Mouse (Mus musculus) ovary, postnatal 36 days (tissue): ENCODE data around the gene Swi5.
"Not testable (repeated sequence)": the region's sequence is repeated elsewhere in the genome, so short reads cannot be mapped to it uniquely, and the experiment has no call there.

Experiments used
- DNase-seq: peaks from one replicate; pipeline ENCODE4 v3.0.0; 2022; ENCODE audit warnings: low spot score, mixed read lengths

The Swi5 gene

DNA sequence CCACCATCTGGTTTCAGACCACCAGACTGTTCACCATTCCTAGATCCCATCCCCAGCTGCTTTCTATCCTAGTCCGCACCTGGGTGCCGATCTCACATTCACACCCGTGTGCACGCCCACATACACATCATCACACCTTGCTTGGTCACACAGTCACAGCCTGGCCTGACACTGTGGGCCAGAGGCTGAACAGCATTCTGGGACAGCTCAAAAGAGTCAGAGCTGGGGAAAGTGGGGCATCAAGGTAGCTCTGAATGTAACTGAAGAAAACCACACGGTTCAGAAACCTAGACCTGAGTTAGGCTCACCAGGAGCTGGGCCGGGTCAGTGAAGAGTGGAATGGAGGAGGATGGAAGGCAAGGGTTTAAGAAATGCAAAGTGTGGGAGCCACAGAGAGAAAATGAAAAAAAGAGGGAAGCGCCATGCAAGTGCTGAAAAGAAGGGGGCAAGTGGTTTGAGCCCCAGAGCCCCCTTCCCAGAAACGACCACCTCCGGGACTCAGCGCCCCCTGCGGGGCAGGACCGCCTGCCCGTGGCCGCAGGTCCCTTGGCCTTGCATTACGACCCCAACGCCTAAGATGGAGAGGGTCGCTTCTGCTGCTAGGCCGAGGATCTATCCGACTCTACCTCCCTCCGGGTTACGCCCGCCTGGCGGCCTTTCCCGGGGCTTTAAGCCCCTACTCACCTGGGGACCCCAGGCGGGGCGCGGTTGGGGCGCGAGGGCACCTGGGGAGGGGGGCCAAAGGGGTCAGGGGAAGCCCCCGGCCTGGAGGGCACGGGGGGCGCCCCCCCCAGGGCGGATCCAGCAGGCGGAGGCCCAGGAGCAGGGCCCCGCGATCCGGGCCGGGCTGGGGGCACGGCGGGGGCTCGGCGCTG, 23.8 kb upstream of the Swi5 start:
- no peak for DNase-seq

GRCm38 (mm10) chr2:32310096-32310845, 22.4 kb upstream of the Swi5 start:
- no peak for DNase-seq

- no peak for DNase-seq
Measured at GRCm38 (mm10) chr2:32308870-32309568, 21.1 kb upstream of the Swi5 start.

DNA sequence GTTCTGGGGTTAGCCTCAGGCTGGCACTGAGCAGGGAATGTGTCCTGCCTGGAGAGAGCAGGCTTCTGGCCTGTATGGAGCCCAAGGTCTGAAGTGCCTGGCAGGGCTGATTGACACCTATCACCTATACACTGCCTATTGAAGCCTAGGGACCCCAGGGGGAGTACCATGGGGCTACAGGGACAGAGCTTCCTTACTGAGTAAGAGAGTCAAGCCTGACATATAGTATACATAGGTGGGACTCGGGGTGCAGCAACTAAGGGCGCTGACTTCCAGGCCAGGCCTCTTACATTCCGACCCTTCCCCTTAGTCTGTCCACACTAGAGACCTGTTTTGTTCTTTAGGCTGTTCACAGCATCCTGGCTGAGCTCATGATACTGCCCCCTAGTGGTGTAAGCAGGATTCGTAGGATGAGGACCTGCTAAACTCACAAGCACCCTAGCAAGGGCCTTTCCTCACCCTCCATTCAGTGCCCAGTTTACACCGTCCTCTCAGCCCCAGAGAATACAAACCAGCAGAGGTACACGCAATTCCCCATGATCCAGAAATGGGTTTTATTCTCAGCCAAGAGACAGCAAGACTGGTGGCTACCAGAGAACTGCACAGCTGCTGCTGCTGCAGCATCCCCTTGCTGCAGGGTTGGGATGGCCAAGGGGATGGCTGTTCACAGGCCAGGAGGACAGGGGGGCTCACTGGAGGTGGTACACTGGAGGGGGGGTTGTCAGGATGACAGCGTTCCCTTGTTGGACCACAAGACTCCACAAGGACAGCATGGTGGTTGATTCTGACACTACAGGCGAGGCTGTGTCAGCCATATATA, 20.3 kb upstream of the Swi5 start:
- DNase-seq, result no peak

DNA sequence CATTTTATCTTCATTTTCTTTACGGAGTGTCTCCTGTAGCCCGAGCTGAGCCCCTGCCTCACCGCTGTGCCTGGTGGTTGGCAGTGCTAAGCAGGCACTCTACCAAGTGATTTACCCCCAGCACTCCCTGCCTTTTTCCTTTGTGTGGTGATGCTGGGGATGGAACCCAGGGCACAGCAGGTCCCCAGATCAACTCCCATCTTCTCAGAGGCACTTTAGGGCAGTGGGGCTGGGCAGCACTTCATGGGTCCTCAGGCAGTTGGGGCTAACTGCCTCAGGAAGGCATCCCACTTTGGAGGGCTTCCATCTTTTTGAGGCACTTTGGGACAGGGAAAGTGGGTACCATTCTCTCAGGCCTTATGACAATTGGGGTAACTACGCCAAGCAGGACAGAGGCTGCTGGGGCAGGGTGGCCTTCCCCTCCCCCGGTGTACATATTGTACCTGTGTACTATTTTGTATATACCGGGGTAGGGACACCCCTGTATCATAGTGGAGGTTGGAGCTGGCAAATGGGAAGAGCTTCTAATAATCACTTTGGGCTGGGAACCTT, 19.4 kb upstream of the Swi5 start:
- DNase-seq, result no peak

DNA sequence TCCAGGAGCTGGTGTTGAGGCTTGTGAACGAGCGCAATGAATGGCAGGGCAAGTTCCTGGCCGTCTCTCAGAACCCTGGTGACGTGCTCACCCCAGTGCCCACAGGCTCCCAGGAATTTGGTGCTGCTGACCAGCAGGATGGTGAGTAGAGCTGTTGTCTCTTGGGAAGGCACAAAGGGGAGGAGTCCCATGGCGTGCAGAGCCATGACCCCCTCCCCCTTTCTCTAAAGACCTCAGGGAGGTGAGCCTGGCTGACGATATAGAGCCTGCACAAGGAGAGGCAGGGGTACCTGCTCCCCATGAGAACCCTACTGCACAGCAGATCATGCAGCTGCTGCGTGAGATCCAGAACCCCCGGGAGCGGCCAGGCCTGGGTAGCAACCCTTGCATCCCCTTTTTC, 18.3 kb upstream of the Swi5 start:
- no peak for DNase-seq

DNA sequence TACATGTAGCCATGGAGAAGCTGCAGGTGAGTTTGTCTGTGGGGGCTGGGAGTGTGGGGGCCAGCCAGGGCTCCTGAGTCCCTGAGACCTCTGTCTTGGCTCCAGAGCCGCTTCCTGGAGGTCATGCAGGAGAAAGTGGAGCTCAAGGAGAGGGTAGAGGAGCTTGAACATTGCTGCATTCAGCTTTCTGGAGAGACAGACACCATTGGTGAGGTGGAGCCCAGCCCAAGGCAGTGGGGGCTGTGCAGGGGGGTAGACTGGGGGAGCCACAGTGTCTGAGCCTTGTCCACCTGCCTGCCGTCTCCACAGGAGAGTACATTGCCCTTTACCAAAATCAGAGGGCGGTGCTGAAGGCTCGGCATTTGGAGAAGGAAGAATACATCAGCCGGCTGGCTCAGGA, 17.8 kb upstream of the Swi5 start:
- no peak for DNase-seq

- peak; percentile 63 for DNase-seq
Measured at GRCm38 (mm10) chr2:32304145-32304832, 16.4 kb upstream of the Swi5 start.

- DNase-seq, result no peak
Measured at GRCm38 (mm10) chr2:32302952-32303351, 15.1 kb upstream of the Swi5 start.

- no peak for DNase-seq
Measured at GRCm38 (mm10) chr2:32299469-32299868, 11.6 kb upstream of the Swi5 start.

DNA sequence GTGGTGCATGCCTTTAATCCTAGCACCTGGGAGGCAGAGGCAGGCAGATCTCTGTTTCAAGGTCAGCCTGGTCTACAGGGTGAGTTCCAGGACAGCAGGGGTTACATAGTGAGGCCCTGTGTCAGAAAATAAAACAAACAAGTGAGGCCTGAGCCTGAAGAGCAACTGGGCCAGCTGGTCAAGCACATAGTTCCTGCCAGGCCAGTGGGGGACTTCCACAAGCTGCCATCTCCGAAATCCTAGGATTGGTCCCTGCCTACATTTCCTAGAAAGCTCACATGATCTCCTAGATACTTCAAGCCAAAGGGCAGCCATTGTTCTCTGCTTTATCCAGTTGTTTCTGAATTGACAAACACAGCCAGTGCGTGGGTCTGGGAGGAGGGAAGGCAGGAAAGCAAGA, 8.0 kb upstream of the Swi5 start:
- not testable (repeated sequence) for DNase-seq

DNA sequence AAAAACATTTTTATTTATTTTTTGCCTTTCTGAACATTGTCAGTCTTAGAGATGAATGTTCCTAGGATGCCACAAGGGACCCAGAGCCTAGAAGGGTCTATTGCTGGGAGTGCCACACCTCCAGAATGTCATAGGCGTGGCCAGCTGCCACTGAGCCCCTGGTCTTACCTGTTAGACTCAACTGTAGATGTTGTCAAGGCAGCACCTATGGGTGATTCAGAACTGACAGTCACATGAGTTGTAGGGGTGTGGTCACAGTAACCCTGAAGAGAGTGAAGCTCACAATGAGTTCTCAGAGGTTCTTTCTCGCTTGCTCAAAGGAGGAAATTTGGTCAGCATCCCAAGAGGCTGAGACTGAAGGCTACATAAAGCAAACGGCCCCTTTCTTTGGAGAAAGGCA, 7.4 kb upstream of the Swi5 start:
- DNase-seq, result no peak

- DNase-seq, result no peak
Measured at GRCm38 (mm10) chr2:32294348-32294747, 6.5 kb upstream of the Swi5 start.

DNA sequence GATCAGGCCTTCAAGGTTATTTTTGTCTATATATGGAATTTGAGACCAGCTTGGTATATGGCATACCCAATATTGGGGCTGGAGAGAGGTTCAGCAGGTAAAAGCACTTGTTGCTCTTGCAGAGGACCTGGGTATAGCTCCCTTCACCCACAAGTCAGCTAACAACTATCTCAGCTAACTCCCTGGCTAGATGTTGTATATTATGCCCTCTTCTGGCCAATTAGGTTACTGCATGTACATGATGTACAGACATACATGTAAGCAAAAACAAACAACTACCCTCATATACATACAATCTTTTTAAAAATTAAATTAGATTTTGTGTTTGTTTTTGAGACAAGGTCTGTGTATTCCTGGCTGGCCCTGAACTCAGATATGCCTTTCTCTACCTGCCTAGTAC, 1.7 kb upstream of the Swi5 start:
- DNase-seq, result no peak

DNA sequence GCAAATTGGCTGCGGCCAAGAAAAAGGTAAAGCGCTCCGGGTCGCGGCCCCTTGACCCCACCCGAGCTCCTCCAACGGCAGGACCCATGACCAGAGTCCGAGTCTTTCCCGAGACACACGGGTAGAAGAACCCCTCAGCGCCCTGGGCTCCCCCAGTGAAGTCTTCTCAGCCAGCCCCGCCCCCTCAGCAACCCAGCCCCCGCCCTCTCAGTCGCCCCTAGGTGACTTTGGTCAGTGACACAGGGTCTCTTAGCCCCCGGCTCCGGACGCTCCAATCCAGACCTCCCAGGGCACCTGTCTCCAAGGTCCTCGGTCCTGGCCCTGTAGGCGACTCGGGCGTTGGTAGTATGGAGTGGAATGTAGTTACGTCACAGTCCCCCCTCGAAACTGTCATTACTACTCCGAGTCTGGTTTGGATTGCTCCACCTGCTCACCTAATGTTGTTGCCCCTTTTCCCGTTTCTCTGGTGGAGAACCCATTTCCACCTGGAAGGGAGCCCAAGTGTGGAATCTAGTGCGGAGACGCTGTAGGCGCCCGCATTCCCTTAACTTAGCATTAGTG, 576 bp upstream of the Swi5 start:
- DNase-seq, result no peak

GRCm38 (mm10) chr2:32287334-32287840, 488 bp downstream of the Swi5 start, which contains the start of gene Golga2:
Golga2 (plus strand) TSS chr2:32287384.
- no peak for DNase-seq

DNA sequence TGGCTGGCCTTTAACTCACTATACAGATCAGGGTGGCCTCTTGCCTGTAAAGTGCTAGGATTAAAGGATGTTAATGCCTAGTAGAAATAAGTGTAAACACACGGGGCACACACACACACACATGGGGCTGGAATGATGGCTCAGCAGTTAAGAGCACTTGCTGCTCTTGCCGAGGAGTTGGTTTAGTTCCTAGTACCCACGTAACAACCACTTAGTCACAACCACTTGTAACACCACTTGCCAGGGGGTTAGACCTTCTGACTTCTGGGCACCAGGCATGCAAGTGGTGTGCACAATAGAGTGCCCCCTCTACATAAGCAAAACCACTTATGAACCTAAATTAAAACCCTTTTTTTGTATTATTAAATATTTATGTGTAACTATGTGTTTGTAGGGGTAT, 3.9 kb downstream of the Swi5 start:
- no peak for DNase-seq

- DNase-seq, result peak; percentile 62
Measured at GRCm38 (mm10) chr2:32282727-32283126, 5.1 kb downstream of the Swi5 start.

DNA sequence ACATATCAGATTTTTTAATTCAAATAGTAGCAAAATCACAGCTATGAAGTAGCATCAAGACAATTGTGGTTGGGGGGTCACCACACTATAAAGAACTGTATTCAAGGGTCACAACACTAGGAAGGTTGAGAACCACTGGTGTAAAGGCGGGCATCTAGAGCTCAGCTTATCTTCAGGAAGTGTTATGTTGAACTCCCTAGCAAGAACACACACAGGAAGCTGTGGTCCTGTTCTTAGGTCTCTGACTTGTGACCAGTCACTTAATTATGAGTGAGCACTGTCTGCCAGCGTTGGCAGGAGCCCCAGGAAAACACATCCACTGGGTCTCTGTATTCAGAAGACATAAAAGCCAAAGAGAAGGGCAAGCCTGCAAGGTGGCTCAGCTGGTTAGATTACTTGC, 5.6 kb downstream of the Swi5 start:
- no peak for DNase-seq

DNA sequence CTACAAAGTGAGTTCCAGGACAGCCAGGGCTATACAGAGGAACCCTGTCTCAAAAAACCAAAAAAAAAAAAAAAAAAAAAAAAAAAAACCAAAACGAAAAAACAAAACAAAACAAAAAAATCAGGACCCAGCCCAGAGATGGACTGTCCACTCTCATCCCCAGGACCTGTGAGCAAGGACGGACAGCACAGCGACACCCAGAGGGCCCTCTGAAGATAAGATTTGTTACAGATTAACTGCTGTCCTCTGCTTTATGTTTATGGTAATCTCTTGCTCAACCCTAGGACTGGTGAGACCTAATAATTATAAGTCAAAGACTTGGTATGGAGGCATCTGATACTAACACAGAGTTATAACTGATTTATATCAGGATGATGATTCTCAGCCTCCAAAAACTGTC, 12.1 kb downstream of the Swi5 start:
- no peak for DNase-seq
